Mouse (Mus musculus) fat pad, adult 2 months (tissue): ENCODE data around the gene Trabd2b.

Experiments used
- DNase-seq: peaks from one replicate; pipeline ENCODE4 v3.0.0-alpha.2; 2011; ENCODE audit warnings: low read depth, low spot score; ENCODE audit errors: extremely low read depth

The Trabd2b gene

GRCm38 (mm10) chr4:114584686-114585085, 178.2 kb downstream of the Trabd2b start:
- DNase-seq = peak; percentile 19

- no peak for DNase-seq
Measured at GRCm38 (mm10) chr4:114593554-114594215, 187.2 kb downstream of the Trabd2b start.

- DNase-seq = no peak
Measured at GRCm38 (mm10) chr4:114595188-114595701, 188.7 kb downstream of the Trabd2b start.

DNA sequence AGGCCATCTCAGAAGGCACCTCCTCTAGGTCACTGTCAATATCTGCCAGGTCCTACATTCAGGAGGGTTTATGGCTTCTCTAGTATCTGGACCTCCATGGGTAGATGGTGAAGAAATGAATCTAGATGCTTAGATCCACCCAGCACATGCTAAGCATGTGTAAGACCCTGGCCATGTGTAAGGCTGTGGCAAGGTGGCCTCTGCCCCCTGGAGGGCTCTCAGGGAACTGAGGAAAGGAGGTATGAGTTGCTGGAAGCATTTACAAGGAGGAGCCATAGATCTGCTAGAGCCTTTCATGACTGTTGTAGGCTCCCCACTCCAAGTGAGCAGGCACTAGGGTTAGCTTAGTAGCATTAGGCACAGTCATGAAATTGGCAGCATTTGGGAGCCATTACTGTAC, 192.6 kb downstream of the Trabd2b start:
- no peak for DNase-seq

DNA sequence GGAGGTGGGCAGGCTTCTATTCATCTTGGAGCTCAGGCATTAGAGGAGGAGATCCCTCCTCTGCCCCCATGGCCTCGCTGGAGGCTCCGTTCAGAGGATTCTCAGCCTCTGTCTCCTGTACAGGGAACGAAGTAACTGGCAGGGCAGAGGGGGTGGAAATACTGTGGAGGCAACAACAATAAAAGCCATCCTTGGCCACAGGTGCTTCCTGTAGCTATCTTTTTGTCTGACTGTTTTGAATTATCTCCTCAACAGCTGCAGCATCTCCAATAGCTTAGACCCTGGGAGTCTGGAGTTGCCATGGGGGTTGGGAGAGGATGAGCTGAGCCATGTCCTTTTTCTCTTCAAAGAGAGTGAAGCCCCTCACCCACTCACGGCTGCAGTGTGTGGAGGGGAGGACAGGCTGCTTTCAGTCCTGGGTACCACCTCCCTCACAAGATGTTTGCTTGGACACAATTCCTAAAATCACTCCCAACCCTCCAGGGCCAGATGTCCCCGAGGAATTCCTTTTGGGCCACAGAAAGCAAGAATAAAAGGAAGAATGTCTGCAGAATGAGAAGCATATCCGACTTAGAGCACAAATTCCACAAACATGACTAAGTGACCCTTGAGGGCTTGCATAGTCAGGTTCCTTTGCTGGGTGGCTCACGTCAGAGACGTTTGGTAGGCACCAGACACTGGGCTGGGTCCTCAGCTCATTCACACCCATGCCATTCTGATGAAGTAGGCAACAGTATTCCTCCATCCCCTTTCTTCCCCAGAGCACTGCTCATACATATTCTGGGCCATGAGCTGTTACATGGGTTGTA, 194.9 kb downstream of the Trabd2b start:
- DNase-seq = no peak

- DNase-seq = no peak
Measured at GRCm38 (mm10) chr4:114605670-114606069, 199.1 kb downstream of the Trabd2b start.

DNA sequence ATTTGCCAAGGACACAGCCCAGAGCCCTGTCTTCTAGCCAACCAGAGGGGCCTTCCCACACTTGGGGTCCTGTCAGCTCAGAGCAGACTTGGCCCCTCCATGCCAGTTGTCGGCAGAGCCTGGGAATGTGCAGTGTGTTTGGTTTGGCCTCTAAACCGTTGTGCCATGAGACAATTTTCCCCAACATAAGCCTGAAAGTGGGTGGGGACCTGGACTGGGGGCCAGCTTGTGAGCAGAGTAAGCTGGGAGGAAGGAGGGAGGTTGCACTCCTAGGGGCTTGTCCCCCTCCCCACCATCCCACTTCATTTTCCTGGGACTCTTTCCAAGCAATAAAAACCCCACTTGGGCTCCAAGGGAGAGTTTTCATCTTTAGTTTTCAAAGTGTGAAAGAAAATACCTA, 201.3 kb downstream of the Trabd2b start:
- DNase-seq = no peak

GRCm38 (mm10) chr4:114609297-114609696, 202.8 kb downstream of the Trabd2b start:
- DNase-seq = no peak

DNA sequence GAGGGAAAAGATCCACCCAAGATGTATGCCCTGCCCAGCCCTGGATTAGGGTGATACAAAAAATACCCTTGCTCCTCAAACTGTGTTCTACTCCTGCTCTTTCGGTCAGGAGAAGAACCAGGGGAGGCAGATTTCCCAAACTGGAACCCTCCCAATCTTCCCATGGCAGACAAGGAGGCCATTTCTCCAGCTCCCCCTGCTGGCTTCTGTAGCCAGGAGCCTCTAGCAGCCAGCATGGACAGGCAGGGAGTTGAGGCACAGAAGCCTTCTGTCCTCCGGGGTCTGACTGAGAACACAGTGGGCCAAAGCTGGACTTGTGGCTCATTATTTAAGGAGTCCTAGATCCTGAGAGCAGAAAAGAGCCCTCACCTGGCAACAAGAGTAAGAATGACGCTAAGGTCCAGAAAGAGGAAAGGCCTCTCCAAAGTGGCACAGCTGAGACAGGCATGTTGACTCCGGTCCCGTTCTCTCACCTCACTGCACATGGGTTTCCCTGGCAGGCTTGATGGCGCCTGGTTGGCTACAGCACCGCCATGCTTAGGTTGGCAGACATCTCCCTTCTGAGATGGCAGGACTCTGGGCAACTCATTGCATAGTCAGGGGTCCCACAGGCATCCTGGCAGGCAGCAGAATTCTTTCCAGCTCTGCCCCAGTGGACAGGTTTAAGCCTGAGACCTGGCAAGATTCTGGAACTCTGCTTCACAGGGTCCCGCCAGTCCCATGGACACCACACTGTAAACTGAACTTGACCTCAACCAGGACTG, 204.8 kb downstream of the Trabd2b start:
- DNase-seq = no peak

DNA sequence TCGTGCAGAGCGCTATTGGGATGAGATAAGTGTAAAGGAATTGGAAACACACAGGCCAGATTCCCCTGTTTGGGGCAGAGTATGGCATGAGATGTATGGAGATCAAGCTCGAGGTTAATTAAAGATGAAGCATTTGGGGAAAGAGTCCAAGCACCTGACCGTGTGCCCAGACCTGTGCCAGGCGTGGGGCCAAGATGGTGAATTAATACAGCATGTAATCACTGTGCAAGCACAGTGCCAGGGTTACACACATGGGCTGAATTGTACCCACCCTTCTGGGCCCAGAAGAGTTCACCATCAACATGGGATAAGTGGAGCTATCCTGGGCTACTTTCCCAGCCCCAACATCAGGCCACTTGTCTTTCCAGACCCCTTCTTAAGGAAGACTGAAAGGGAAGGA, 205.5 kb downstream of the Trabd2b start:
- DNase-seq = no peak

DNA sequence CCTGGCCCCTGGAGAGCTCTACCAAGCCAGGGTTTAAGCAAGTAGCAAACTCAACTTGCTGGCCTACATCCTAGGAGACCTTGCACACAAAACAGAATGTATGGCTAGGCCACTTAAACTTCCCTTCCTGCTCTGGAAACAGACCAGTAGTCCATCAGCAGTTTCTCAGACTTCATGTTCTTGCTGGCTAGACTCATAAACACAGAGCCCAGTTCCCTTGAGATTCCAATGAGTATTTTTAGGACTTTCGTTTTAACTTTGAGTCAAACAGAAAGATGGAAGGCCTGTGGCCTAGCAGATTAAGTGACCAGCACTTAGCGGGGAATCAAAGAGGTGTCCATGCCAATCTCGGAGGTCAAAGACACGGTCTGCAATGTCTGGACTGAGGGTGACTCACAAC, 206.3 kb downstream of the Trabd2b start:
- no peak for DNase-seq

- DNase-seq = peak; percentile 21
Measured at GRCm38 (mm10) chr4:114614086-114614485, 207.6 kb downstream of the Trabd2b start.

- no peak for DNase-seq
Measured at GRCm38 (mm10) chr4:114615765-114616164, 209.2 kb downstream of the Trabd2b start.

DNA sequence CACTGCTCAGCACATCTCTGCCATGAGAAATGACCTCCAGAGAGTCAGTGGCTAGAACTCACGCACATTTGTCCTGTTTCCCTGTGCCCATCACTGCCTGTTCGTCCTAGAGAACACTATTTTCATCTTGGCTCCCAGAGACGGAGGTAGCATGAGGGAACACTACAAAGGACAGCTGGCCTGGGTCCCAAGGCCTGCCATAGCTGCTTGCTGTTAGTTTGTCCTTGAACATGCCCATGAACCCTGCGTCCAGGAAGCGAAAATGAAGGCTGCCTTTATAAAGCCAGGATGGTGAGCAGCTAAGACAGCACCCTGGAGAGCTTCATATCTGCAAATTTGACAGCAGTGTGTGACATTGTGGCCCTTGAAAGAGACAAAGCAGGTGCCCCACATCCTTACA, 216.4 kb downstream of the Trabd2b start:
- no peak for DNase-seq

- DNase-seq = no peak
Measured at GRCm38 (mm10) chr4:114624114-114624910, 217.8 kb downstream of the Trabd2b start.

- DNase-seq = no peak
Measured at GRCm38 (mm10) chr4:114625357-114625756, 218.8 kb downstream of the Trabd2b start.

DNA sequence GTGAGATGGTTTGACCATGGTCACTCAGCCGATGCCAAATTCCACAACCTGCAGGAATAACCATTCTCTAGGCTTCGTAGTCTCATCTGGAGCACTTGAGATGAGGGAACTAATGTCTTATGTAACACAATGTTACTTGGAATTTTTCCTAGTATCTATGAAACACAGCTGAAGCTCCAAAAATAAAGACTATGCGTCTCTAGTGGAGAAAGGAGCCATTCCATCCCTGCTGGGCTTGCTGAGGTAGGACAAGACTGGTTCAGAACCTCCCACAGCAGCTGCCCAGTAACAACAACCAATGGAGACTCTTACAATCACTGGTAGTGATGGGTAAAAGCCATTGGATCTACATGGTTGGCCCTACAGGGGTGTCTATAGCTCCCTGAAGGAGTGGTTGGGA, 219.4 kb downstream of the Trabd2b start:
- DNase-seq = no peak

DNA sequence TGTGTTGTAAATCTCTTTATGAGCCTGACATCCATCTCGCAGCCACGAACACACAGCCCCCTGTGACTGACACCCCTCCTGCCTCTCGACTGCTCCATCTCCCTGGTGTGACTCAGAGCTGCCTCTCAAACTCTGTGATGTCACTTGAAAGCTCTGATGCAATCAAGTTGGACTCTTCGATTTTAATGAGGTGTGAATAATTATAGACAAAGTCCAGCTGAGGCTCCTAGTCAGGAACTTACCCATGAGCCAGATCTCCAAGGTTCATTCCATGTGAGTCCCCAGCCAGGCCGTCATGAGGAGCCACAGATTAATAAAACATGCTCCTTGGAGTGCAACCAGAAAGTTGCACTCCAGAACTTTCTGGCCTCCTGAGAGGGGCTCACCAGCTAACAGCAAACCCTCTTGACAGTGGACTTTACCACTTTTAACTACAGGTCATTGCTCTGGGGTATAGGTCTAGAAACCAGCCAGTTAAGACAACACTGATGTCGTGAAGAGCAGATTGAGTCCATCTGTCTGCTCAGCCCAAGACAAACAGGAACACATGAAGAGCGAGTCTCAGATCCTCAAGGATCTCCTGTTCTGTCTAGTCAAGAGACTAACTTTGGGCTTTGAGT, 221.3 kb downstream of the Trabd2b start:
- DNase-seq = no peak

GRCm38 (mm10) chr4:114635889-114636288, 229.4 kb downstream of the Trabd2b start:
- DNase-seq = no peak

DNA sequence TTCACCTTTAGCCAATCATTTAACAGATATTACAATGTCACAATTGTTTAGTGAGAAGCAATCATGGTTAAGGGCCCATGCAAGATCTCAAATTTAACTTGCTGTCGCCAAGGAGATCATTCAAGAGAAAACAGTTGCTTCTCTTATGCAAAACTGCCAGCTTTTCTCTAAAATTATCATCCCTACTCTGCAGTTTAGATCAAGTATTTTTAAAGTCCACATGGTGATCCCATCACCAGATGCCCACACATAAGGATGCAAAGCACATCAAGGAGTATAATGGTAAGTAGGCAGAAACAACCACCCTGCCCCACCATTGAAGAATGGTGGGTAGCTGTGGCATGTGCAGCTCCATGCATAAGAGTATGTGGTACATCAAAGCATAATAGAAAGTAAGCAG, 229.8 kb downstream of the Trabd2b start:
- no peak for DNase-seq
